Mouse (Mus musculus) liver, adult 2 months (tissue): ENCODE results near the gene Galt.
"Not testable (repeated sequence)": the region's sequence is repeated elsewhere in the genome, so short reads cannot be mapped to it uniquely, and the experiment has no call there.

Experiments
- CTCF ChIP-seq: fragments of 200-500 bp; IDR thresholded peaks from 2 replicates; pipeline ENCODE4 v1.5.1; 2011; ENCODE audit warnings: low read depth, low read length, control low read depth
- POLR2A ChIP-seq: fragments of 200-500 bp; IDR thresholded peaks from 2 replicates; pipeline ENCODE4 v1.6.1; 2011; ENCODE audit warnings: low read length, control low read depth; ENCODE audit not compliant: insufficient read depth; ENCODE audit errors: extremely low read depth

DNA sequence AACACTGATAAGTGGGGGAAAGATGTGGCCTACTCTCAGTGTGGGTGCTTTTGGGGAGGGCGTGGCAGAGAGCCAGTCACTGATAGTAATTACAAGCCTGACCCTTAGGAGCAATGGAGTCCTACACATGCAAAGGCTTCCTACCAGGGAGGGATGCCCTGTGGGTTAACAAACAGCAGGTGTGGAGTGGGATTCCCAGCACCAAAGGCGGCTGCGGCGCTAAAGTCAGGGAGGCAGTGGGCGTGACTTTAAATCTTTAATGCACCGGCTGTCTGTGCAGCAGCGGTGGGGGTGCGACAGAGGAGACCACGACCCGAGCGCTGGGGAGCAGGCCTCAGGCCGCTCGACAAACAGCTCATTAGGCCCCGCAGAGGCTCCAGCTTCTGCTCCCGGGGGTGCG, 17.9 kb downstream of the Galt start:
- not testable (repeated sequence) for TF ChIP-seq CTCF, POLR2A
